Mouse (Mus musculus) kidney, postnatal 25 days (tissue): ENCODE data around the gene Trnt1.

Source experiments
- DNase-seq, 2 experiments: peaks; one replicate each; pipeline ENCODE4 v3.0.0; 2021; ENCODE audit warnings: mixed read lengths in 2 of 2

The Trnt1 gene

GRCm38 (mm10) chr6:106768640-106769289, at the start of gene Trnt1:
Gene Trnt1, plus strand, starts transcription at chr6:106769120.
- peak; percentile 99 to 100 for DNase-seq

- DNase-seq: no peak
Measured at GRCm38 (mm10) chr6:106725642-106726041, 43.3 kb upstream of the Trnt1 start.

GRCm38 (mm10) chr6:106726078-106726477, 42.8 kb upstream of the Trnt1 start:
- DNase-seq: no peak

GRCm38 (mm10) chr6:106727703-106728102, 41.2 kb upstream of the Trnt1 start:
- no peak for DNase-seq

GRCm38 (mm10) chr6:106729682-106730314, 39.1 kb upstream of the Trnt1 start:
- DNase-seq: peak; percentile 9 to 47

- DNase-seq: no peak
Measured at GRCm38 (mm10) chr6:106732563-106732962, 36.4 kb upstream of the Trnt1 start.

- DNase-seq: no peak
Measured at GRCm38 (mm10) chr6:106738229-106738628, 30.7 kb upstream of the Trnt1 start.

GRCm38 (mm10) chr6:106740244-106740825, 28.6 kb upstream of the Trnt1 start:
- DNase-seq: no peak

GRCm38 (mm10) chr6:106743556-106744233, 25.2 kb upstream of the Trnt1 start:
- DNase-seq: no peak

- DNase-seq: no peak
Measured at GRCm38 (mm10) chr6:106745673-106746394, 23.1 kb upstream of the Trnt1 start.

- DNase-seq: no peak
Measured at GRCm38 (mm10) chr6:106747251-106747650, 21.7 kb upstream of the Trnt1 start.

- DNase-seq: no peak
Measured at GRCm38 (mm10) chr6:106747804-106748203, 21.1 kb upstream of the Trnt1 start.

- no peak for DNase-seq
Measured at GRCm38 (mm10) chr6:106748887-106749388, 20.0 kb upstream of the Trnt1 start, which contains the start of gene Il5ra. Gene Il5ra, minus strand, starts transcription at chr6:106749037.

- DNase-seq: no peak
Measured at GRCm38 (mm10) chr6:106750291-106750690, 18.6 kb upstream of the Trnt1 start.

- no peak for DNase-seq
Measured at GRCm38 (mm10) chr6:106758299-106758698, 10.6 kb upstream of the Trnt1 start.

GRCm38 (mm10) chr6:106760473-106761218, 8.3 kb upstream of the Trnt1 start:
- no peak for DNase-seq

- no peak for DNase-seq
Measured at GRCm38 (mm10) chr6:106761486-106761885, 7.4 kb upstream of the Trnt1 start.

GRCm38 (mm10) chr6:106765892-106766291, 3.0 kb upstream of the Trnt1 start:
- no peak for DNase-seq

GRCm38 (mm10) chr6:106766774-106767173, 2.1 kb upstream of the Trnt1 start:
- no peak for DNase-seq

- peak in 1 of 2 experiments; percentile 57 for DNase-seq
Measured at GRCm38 (mm10) chr6:106769290-106769866, 458 bp downstream of the Trnt1 start.

- no peak for DNase-seq
Measured at GRCm38 (mm10) chr6:106770046-106770445, 1.1 kb downstream of the Trnt1 start.
